Mouse (Mus musculus) small intestine, adult 2 months (tissue): ENCODE measurements around the gene Adamts20.

Experiments used
- CTCF ChIP-seq: fragments of 200-500 bp; IDR thresholded peaks from 2 replicates; pipeline ENCODE4 v1.5.1; 2012; ENCODE audit warnings: low read depth, mild to moderate bottlenecking, control low read depth, inconsistent platforms, low read length, moderate library complexity, mixed read lengths; ENCODE audit not compliant: insufficient replicate concordance, insufficient read length; ENCODE audit errors: extremely low read depth
- POLR2A ChIP-seq: fragments of 200-500 bp; IDR thresholded peaks from 2 replicates; pipeline ENCODE4 v1.6.1; 2012; ENCODE audit warnings: low read depth, mild to moderate bottlenecking, control low read depth, inconsistent platforms, low read length, moderate library complexity

DNA sequence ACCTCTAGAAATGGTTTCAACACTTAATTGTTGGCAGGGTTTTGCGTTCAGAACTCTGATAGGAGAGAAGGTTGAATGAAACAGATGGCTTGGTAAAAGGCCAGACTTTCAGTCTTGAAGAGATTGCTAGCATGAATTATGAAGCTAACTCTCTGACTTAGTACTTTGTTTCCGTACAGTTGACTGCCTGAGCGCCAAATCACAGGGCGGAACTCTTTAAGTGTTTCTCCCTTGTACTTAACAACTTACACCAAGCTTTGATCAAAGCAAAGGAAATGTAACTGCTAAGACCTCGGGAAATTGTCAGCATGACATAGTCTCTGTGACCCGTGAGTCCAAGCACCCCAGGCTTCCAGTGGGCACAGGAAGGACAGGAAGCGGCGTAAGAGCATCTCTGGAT lies 244.5 kb downstream of the Adamts20 start:
- TF ChIP-seq CTCF (no peak), POLR2A (no peak)
